Mouse (Mus musculus) lung, embryonic 16.5 days (tissue): ENCODE results near the gene Tmem223. TPM values are rescaled to one million over a fixed set of nuclear protein-coding genes. Genes with fewer than 3 reads are reported as not detected.
"Not testable (repeated sequence)": the region's sequence is repeated elsewhere in the genome, so short reads cannot be mapped to it uniquely, and the experiment has no call there.

ENCODE experiments used
- ATAC-seq: fragments of 200-750 bp; cut with Nextera tagmentation; 2 replicates; pipeline ENCODE4 v1.8.0; 2017; ENCODE audit warnings: low read depth, mild to moderate bottlenecking, moderate library complexity
- H3K27ac ChIP-seq: fragments of 300-500 bp; sonication (generic); 2 replicates; pipeline ENCODE4 v1.5.1; 2014; ENCODE audit warnings: mild to moderate bottlenecking, control low read depth, low read length
- H3K27me3 ChIP-seq: fragments of 300-500 bp; sonication (generic); 2 replicates; pipeline ENCODE4 v1.6.1; 2014; ENCODE audit warnings: low read depth, low read length, mixed read lengths; ENCODE audit not compliant: control insufficient read depth, insufficient read depth
- H3K36me3 ChIP-seq: fragments of 300-500 bp; sonication (generic); 2 replicates; pipeline ENCODE4 v1.6.1; 2014; ENCODE audit warnings: low read length; ENCODE audit not compliant: control insufficient read depth, insufficient read depth
- H3K4me1 ChIP-seq: fragments of 300-500 bp; sonication (generic); replicated peaks from 2 replicates; pipeline ENCODE4 v1.6.1; 2014; ENCODE audit warnings: low read length, mixed read lengths; ENCODE audit not compliant: control insufficient read depth, insufficient read depth
- H3K4me2 ChIP-seq: fragments of 300-500 bp; sonication (generic); 2 replicates; pipeline ENCODE4 v1.6.1; 2014; ENCODE audit warnings: low read depth, low read length, control low read depth
- H3K4me3 ChIP-seq: fragments of 300-500 bp; sonication (generic); 2 replicates; pipeline ENCODE4 v1.5.1; 2014; ENCODE audit warnings: mild to moderate bottlenecking, low read length, control low read depth
- H3K9ac ChIP-seq: fragments of 300-500 bp; sonication (generic); 2 replicates; pipeline ENCODE4 v1.6.1; 2014; ENCODE audit warnings: low read length, control low read depth
- H3K9me3 ChIP-seq: fragments of 300-500 bp; sonication (generic); 2 replicates; pipeline ENCODE4 v1.6.1; 2016; ENCODE audit warnings: low read length; ENCODE audit not compliant: control insufficient read depth
- WGBS: fragments of 180-500 bp; shearing (Covaris S2); extraction: QIAGEN DNeasy Blood & Tissue Kit; methylation state at CpG from one replicate; pipeline ENCODE4 v1.1.7; 2014; 5-methylcytosine and 5-hydroxymethylcytosine counted together
- polyA plus RNA-seq: library from polyadenylated mRNA; unstranded; fragments of >200 nt; fragmentation: Nextera tagmentation; extraction: Ambion mirVana; gene quantifications from 2 replicates; pipeline ENCODE4 v1.2.1, GENCODE M21; 2015

Gene Tmem223
- polyA plus RNA-seq, 1 experiment from 2014 or later, result 194 TPM

- H3K4me3 ChIP-seq, result no peak overlapping the region
- no peaks in the 10 kb centered on the region for H3K27me3 ChIP-seq
- no peak overlapping the region for H3K4me2 ChIP-seq
- H3K36me3 ChIP-seq, result peaks cover 24% of the 10 kb centered on the region
- H3K4me1 ChIP-seq, result peaks cover 17% of the 10 kb centered on the region
- H3K27ac ChIP-seq, result no peak overlapping the region
- no peak for ATAC-seq
- H3K9me3 ChIP-seq, result no peaks in the 10 kb centered on the region
- no peak overlapping the region for H3K9ac ChIP-seq
- 18% methylated on average over 3 of the region's 3 CpGs for WGBS
Measured at GRCm38 (mm10) chr19:8726609-8727390, 44.0 kb upstream of the Tmem223 start.

- 19% methylated on average over 5 of the region's 5 CpGs for WGBS
- Histone ChIP-seq H3K36me3 (peaks cover 24% of the 10 kb centered on the region), H3K27me3 (no peaks in the 10 kb centered on the region), H3K9me3 (no peaks in the 10 kb centered on the region), H3K9ac (no peak overlapping the region), H3K27ac (no peak overlapping the region), H3K4me3 (no peak overlapping the region), H3K4me2 (no peak overlapping the region), H3K4me1 (peaks cover 12% of the 10 kb centered on the region)
- ATAC-seq, result no peak
Measured at GRCm38 (mm10) chr19:8727495-8728114, 43.2 kb upstream of the Tmem223 start.

- not testable (repeated sequence) for H3K27ac ChIP-seq
- WGBS, result 33% methylated on average over 3 of the region's 3 CpGs
Measured at GRCm38 (mm10) chr19:8728335-8729099, 42.3 kb upstream of the Tmem223 start.

GRCm38 (mm10) chr19:8734334-8734733, 36.5 kb upstream of the Tmem223 start:
- no peaks in the 10 kb centered on the region for H3K27me3 ChIP-seq
- H3K36me3 ChIP-seq, result peaks cover 16% of the 10 kb centered on the region
- no peak overlapping the region for H3K9ac ChIP-seq
- H3K27ac ChIP-seq, result no peak overlapping the region
- ATAC-seq, result no peak
- H3K4me1 ChIP-seq, result peaks cover 8% of the 10 kb centered on the region
- no peak overlapping the region for H3K4me2 ChIP-seq
- 69% methylated on average over 3 of the region's 3 CpGs for WGBS
- H3K4me3 ChIP-seq, result no peak overlapping the region
- no peaks in the 10 kb centered on the region for H3K9me3 ChIP-seq

More at GRCm38 (mm10) chr19:8728335-8729099, 42.3 kb upstream of the Tmem223 start:
- peaks cover 24% of the 10 kb centered on the region for H3K36me3 ChIP-seq
- peaks cover 12% of the 10 kb centered on the region for H3K4me1 ChIP-seq
- H3K9me3 ChIP-seq, H3K4me2 ChIP-seq, H3K9ac ChIP-seq, H3K27me3 ChIP-seq, ATAC-seq, H3K4me3 ChIP-seq: not testable (repeated sequence)

- Histone ChIP-seq H3K27me3 (no peaks in the 10 kb centered on the region), H3K9ac (peak within 1 kb of the TSS; percentile 89), H3K9me3 (no peaks in the 10 kb centered on the region), H3K4me1 (peaks cover 11% of the 10 kb centered on the region), H3K4me3 (peak within 1 kb of the TSS; percentile 91), H3K27ac (peak within 1 kb of the TSS; percentile 59; the same call in 1 of the 2 replicates), H3K36me3 (peaks cover 25% of the 10 kb centered on the region), H3K4me2 (peak within 1 kb of the TSS; percentile 92)
- ATAC-seq, result peak; percentile 93
- WGBS, result under 1% methylated on average over 32 of the region's 32 CpGs
Measured at GRCm38 (mm10) chr19:8735389-8736159, 35.2 kb upstream of the Tmem223 start, which contains the start of gene Wdr74. TSS of gene Wdr74 (plus strand) at chr19:8735827.

- Histone ChIP-seq H3K27ac (peak overlapping the region; percentile 37; the same call in 1 of the 2 replicates), H3K9me3 (no peaks in the 10 kb centered on the region)
- ATAC-seq, result no peak; the same call in 1 of the 2 replicates
Measured at GRCm38 (mm10) chr19:8736160-8736467, 34.7 kb upstream of the Tmem223 start.

GRCm38 (mm10) chr19:8738911-8739310, 31.9 kb upstream of the Tmem223 start:
- Histone ChIP-seq H3K27ac (no peak overlapping the region), H3K9me3 (no peaks in the 10 kb centered on the region), H3K27me3 (no peaks in the 10 kb centered on the region), H3K4me3 (no peak overlapping the region), H3K4me2 (no peak overlapping the region), H3K9ac (no peak overlapping the region), H3K4me1 (peaks cover 22% of the 10 kb centered on the region), H3K36me3 (peaks cover 31% of the 10 kb centered on the region)
- no peak for ATAC-seq
- 85% methylated on average over 7 of the region's 7 CpGs for WGBS

More at GRCm38 (mm10) chr19:8736160-8736467, 34.7 kb upstream of the Tmem223 start:
- WGBS, result 2% methylated on average over 11 of the region's 11 CpGs
- Histone ChIP-seq H3K36me3 (peaks cover 25% of the 10 kb centered on the region), H3K9ac (peak overlapping the region; percentile 89), H3K4me3 (peak overlapping the region; percentile 91), H3K4me2 (peak overlapping the region; percentile 92), H3K4me1 (peaks cover 15% of the 10 kb centered on the region), H3K27me3 (no peaks in the 10 kb centered on the region)

- no peak for ATAC-seq
- Histone ChIP-seq H3K9me3 (no peaks in the 10 kb centered on the region), H3K4me3 (no peak overlapping the region), H3K27ac (no peak overlapping the region), H3K9ac (no peak overlapping the region), H3K27me3 (no peaks in the 10 kb centered on the region), H3K4me2 (no peak overlapping the region), H3K36me3 (peaks cover 33% of the 10 kb centered on the region), H3K4me1 (peaks cover 22% of the 10 kb centered on the region)
- WGBS, result 85% methylated on average over 6 of the region's 6 CpGs
Measured at GRCm38 (mm10) chr19:8739646-8740045, 31.1 kb upstream of the Tmem223 start.
